Mouse (Mus musculus) forebrain, embryonic 14.5 days (tissue): Measurements from ENCODE around the gene Mtfr2. TPM values are rescaled to one million over a fixed set of nuclear protein-coding genes. Genes with fewer than 3 reads are reported as not detected.

Experiments
- polyA plus RNA-seq: library from polyadenylated mRNA; unstranded; fragments of >200 nt; fragmentation: Nextera tagmentation; extraction: Ambion mirVana; gene quantifications from 2 replicates; pipeline ENCODE4 v1.2.1, GENCODE M21; 2014

The Mtfr2 gene
- polyA plus RNA-seq, 1 experiment from 2014 or later, result 0.80 TPM

Other genes starting within 250 kb of the Mtfr2 start
- 2.7 and 3.3 TPM in 2 replicates for gene Map7, start 199.3 kb upstream of the Mtfr2 start, polyA plus RNA-seq
- gene Bclaf1, start 35.3 kb upstream of the Mtfr2 start, polyA plus RNA-seq, result 137 and 143 TPM in 2 replicates